ENCODE assay signal across 26 mouse cellular contexts in the genomic region with DNA sequence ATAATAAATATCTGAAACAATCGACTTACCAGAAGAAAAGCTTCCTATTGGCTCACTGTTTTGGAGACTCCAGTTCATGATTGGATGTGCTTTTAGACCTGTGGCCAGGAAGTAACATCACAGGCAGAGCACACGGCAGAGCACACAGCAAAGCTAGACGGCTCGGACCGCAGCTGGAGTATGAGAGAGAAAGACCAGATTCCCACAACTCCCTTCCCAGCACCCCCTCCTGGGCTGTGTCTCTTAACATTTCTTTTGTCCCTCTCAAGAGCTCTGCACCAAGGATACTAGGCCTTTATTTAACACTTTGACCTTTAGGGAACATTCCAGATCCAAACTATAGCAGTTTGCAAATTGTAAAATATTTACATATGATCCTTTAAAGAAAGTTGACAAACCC. TPM values are rescaled to one million over a fixed set of nuclear protein-coding genes. Genes with fewer than 3 reads are reported as not detected.
A peak's percentile ranks its signal among the peaks of the same experiment; 100 is the strongest.
DNase-seq lines count a peak whose midpoint lies in the region; ATAC-seq and TF ChIP-seq lines count a peak whose summit lies in the region.
"Had no signal": no experiment of that assay in that cellular context is flagged by ENCODE, and none has a peak within 500 bp of the region (broad histone marks: within the 10 kb centered on the region; RNA-seq: fewer than 3 reads in every experiment).

No protein-coding gene starts in this region.

- H3K27me3 ChIP-seq in heart, embryonic 10.5 days (ENCODE audit: insufficient read depth, poor library complexity, severe bottlenecking) = no peaks in the 10 kb centered on the region
- H3K27me3 ChIP-seq: CH12.LX; embryonic facial prominence, embryonic 12.5 days; forebrain, embryonic 13.5 days; forebrain, embryonic 15.5 days; Patski had no signal

- H3K9ac ChIP-seq in ES-E14 (ENCODE audit: insufficient read depth, low read depth, low read length, poor library complexity, severe bottlenecking) = no peak overlapping the region
- H3K9ac ChIP-seq: embryonic facial prominence, embryonic 12.5 days; forebrain, embryonic 13.5 days; forebrain, embryonic 15.5 days; forebrain, postnatal 0 days had no signal

- in situ Hi-C loops in ES-E14 (cut with MboI; ENCODE audit: low sequenced_read_pairs in 2 of 2, unreplicated experiment in 2 of 2) = loop anchor here (25.0 kb wide), 2 partner anchors 702 to 1377 kb away; no protein-coding TSS in a partner anchor

- H3K4me3 ChIP-seq in heart, embryonic 10.5 days = no peak overlapping the region
- H3K4me3 ChIP-seq in ES-E14 (ENCODE audit: insufficient read depth in 1 of 2, low read depth in 1 of 2, low read length in 2 of 2, poor library complexity in 1 of 2, severe bottlenecking in 1 of 2) = no peak overlapping the region
- H3K4me3 ChIP-seq: embryonic facial prominence, embryonic 10.5 days; embryonic facial prominence, embryonic 12.5 days; forebrain, embryonic 13.5 days; forebrain, embryonic 15.5 days had no signal

- DNase-seq in heart, embryonic 10.5 days (ENCODE audit: low spot score) = peak; percentile 1
- no peak for DNase-seq in heart, postnatal 10 days
- peak; percentile 38 for DNase-seq in ES-E14 (ENCODE audit: low read depth, low spot score)
- peak; percentile 90 for DNase-seq in ZHBTc4 (ENCODE audit: low read depth, low spot score)
- no peak for DNase-seq in right cerebral cortex, adult 2 months (ENCODE audit: low spot score in 2 of 2)
- DNase-seq: adrenal gland, adult 8-10 months; adrenal gland, postnatal 14 days; adrenal gland, postnatal 36 days; cerebellum, adult 11-12 months; cerebellum, adult 2 months; cerebellum, adult 9-10 months; cerebellum, postnatal 10 days; cerebellum, postnatal 25 days; forebrain, postnatal 0 days had no signal

- no peak for ATAC-seq in CD4-positive, CD25-positive, alpha-beta regulatory T cell, adult 4 months
- ATAC-seq: activated CD4-positive, CD25-positive, alpha-beta regulatory T cell, adult 4 months; forebrain, embryonic 13.5 days; forebrain, embryonic 15.5 days; forebrain, postnatal 0 days; Patski had no signal

- peaks cover 3% of the 10 kb centered on the region for H3K4me1 ChIP-seq in heart, embryonic 10.5 days
- no peaks in the 10 kb centered on the region for H3K4me1 ChIP-seq in ES-E14 (ENCODE audit: control insufficient read depth in 2 of 2, insufficient read depth in 2 of 2, low read length in 2 of 2, poor library complexity in 1 of 2)
- H3K4me1 ChIP-seq: embryonic facial prominence, embryonic 12.5 days had no signal

- 95% methylated on average over 5 of the region's 5 CpGs for WGBS in heart, embryonic 10.5 days

- intact Hi-C loops in heart, postnatal 10 days (cut with DNase I) = no loop called here

- no peaks in the 10 kb centered on the region for H3K9me3 ChIP-seq in heart, embryonic 10.5 days
- no peaks in the 10 kb centered on the region for H3K9me3 ChIP-seq in ES-E14 (ENCODE audit: control insufficient read depth, insufficient read depth, low read depth, low read length)
- H3K9me3 ChIP-seq: embryonic facial prominence, embryonic 10.5 days; embryonic facial prominence, embryonic 12.5 days; forebrain, embryonic 13.5 days; forebrain, embryonic 15.5 days; G1E had no signal

- no peaks in the 10 kb centered on the region for H3K36me3 ChIP-seq in heart, embryonic 10.5 days
- H3K36me3 ChIP-seq in ES-E14 (ENCODE audit: control insufficient read depth, insufficient read depth, low read length, poor library complexity, severe bottlenecking) = no peaks in the 10 kb centered on the region
- H3K36me3 ChIP-seq: embryonic facial prominence, embryonic 10.5 days; embryonic facial prominence, embryonic 12.5 days; forebrain, embryonic 15.5 days; G1E had no signal

- H3K27ac ChIP-seq in heart, embryonic 10.5 days = no peak overlapping the region
- H3K27ac ChIP-seq in ES-E14 (ENCODE audit: insufficient read depth, low read depth, low read length, poor library complexity, severe bottlenecking) = no peak overlapping the region
- H3K27ac ChIP-seq: embryonic facial prominence, embryonic 10.5 days; embryonic facial prominence, embryonic 12.5 days; forebrain, embryonic 13.5 days; forebrain, embryonic 15.5 days had no signal

TF ChIP-seq in ES-E14, 5 proteins besides CTCF, POLR2A, EP300 and RAD21:
- TF ChIP-seq CHD2 (IDR thresholded peaks at IDR 0.05; ENCODE audit: low read depth, low read length) (no peak), MAFK (IDR thresholded peaks at IDR 0.05; ENCODE audit: insufficient read depth, low read depth, low read length) (no peak), ZC3H11A (IDR thresholded peaks at IDR 0.05; ENCODE audit: borderline replicate concordance, low read depth, low read length) (no peak), HCFC1 (IDR thresholded peaks at IDR 0.05; ENCODE audit: borderline replicate concordance, insufficient read depth, low read length) (no peak), ZNF384 (IDR thresholded peaks at IDR 0.05; ENCODE audit: low read depth, low read length) (no peak)

RNA-seq across cellular contexts. Expression of a gene that starts 19.2 kb away (rescaled TPM):
- polyA plus RNA-seq in heart, embryonic 10.5 days (2016; fragmentation: Nextera tagmentation; extraction: Ambion mirVana) = not detected in 2 replicates
- not detected for total RNA-seq in heart, postnatal 10 days (2021)
- 0.21 and 0.31 TPM in 2 replicates for total RNA-seq in ES-E14 (2012; rRNA removed)
- polyA plus RNA-seq in CD4-positive, CD25-positive, alpha-beta regulatory T cell, adult 4 months (2017; shearing (Covaris generic)) = not detected
- total RNA-seq: adrenal gland, adult 18-20 months; adrenal gland, adult 8-10 months; adrenal gland, postnatal 14 days; adrenal gland, postnatal 36 days; CH12.LX; forebrain, postnatal 0 days; G1E had no signal
- polyA plus RNA-seq: activated CD4-positive, CD25-positive, alpha-beta regulatory T cell, adult 4 months; C2C12; cerebellum, adult 2 months; embryonic facial prominence, embryonic 10.5 days; embryonic facial prominence, embryonic 12.5 days; forebrain, embryonic 11.5 days; forebrain, embryonic 13.5 days; forebrain, embryonic 15.5 days; forebrain, postnatal 0 days; G1E; Patski had no signal

RNA-seq across cellular contexts. Expression of a gene that starts 36.5 kb away (rescaled TPM):
- 32.2 and 50.4 TPM in 2 replicates for polyA plus RNA-seq in heart, embryonic 10.5 days (2016; fragmentation: Nextera tagmentation; extraction: Ambion mirVana)
- 10 to 100 TPM; 69.6 to 75.1 TPM for total RNA-seq in heart, postnatal 10 days (2021)
- 14.0 and 22.8 TPM in 2 replicates for total RNA-seq in ES-E14 (2012; rRNA removed)
- polyA plus RNA-seq in CD4-positive, CD25-positive, alpha-beta regulatory T cell, adult 4 months (2017; shearing (Covaris generic)) = 10 to 100 TPM; 32.0 to 36.9 TPM

Comparison
In these comparisons a context has a peak if more than half of its experiments do, and no peak if none do; other contexts are left out.
1. DNase-seq: peak in heart, embryonic 10.5 days (single experiment), ES-E14 (single experiment) and ZHBTc4 (single experiment); none in heart, postnatal 10 days (0 of 2) and right cerebral cortex, adult 2 months (0 of 2).